Mouse (Mus musculus) stomach, postnatal 0 days (tissue): ENCODE measurements at regions not wholly inside any gene's neighbourhood (a gene's known extent, or its start where the extent isn't known, plus 50 kb on each side); places are given as distances from the start of the nearest gene placed in this dataset.

Source experiments
- CTCF ChIP-seq: IDR thresholded peaks from 2 replicates; pipeline ENCODE4 v1.5.1; 2016; ENCODE audit warnings: antibody characterized with exemption, low read depth, mild to moderate bottlenecking, moderate library complexity
- EP300 ChIP-seq: optimal IDR thresholded peaks from 2 replicates; pipeline ENCODE3; 2016; ENCODE audit warnings: antibody characterized with exemption

GRCm38 (mm10) chr7:134467216-134467615 is 81.8 kb upstream of the D7Ertd443e start:
- TF ChIP-seq CTCF (no peak), EP300 (no peak)
